Mouse (Mus musculus) ES-Bruce4 (cell line): ENCODE results near the gene Kif3a. TPM values are rescaled to one million over a fixed set of nuclear protein-coding genes. Genes with fewer than 3 reads are reported as not detected.

Experiments used
- H3K27ac ChIP-seq: 2 replicates; pipeline ENCODE4 v1.5.1; 2012; ENCODE audit warnings: low read length, inconsistent platforms; ENCODE audit not compliant: insufficient read depth
- H3K27me3 ChIP-seq: 2 replicates; pipeline ENCODE4 v1.6.1; 2012; ENCODE audit warnings: mild to moderate bottlenecking, low read length, inconsistent platforms; ENCODE audit not compliant: control insufficient read depth, poor library complexity, insufficient read depth, severe bottlenecking
- H3K36me3 ChIP-seq: 2 replicates; pipeline ENCODE4 v1.6.1; 2012; ENCODE audit warnings: inconsistent platforms, mild to moderate bottlenecking, low read length, moderate library complexity; ENCODE audit not compliant: control insufficient read depth, poor library complexity, insufficient read depth, severe bottlenecking
- H3K4me1 ChIP-seq: one replicate; pipeline ENCODE4 v1.8.1; 2011; ENCODE audit warnings: low read length; ENCODE audit not compliant: control insufficient read depth, insufficient read depth
- H3K4me3 ChIP-seq: 2 replicates; pipeline ENCODE4 v1.5.1; 2011; ENCODE audit warnings: low read depth, mild to moderate bottlenecking, low read length
- H3K9ac ChIP-seq: 2 replicates; pipeline ENCODE4 v1.6.1; 2012; ENCODE audit warnings: low read depth, mild to moderate bottlenecking, inconsistent platforms; ENCODE audit not compliant: poor library complexity, severe bottlenecking
- H3K9me3 ChIP-seq: replicated peaks from 2 replicates; pipeline ENCODE4 v1.6.1; 2012; ENCODE audit warnings: mild to moderate bottlenecking, low read length, inconsistent platforms; ENCODE audit not compliant: control insufficient read depth, poor library complexity, insufficient read depth, severe bottlenecking
- CTCF ChIP-seq: IDR thresholded peaks from one replicate; pipeline ENCODE4 v1.8.1; 2011; ENCODE audit warnings: low read depth, low read length
- EP300 ChIP-seq: IDR thresholded peaks from 2 replicates; pipeline ENCODE4 v1.6.1; 2011; ENCODE audit warnings: low read depth, low read length; ENCODE audit not compliant: insufficient read depth
- POLR2A ChIP-seq: IDR thresholded peaks from one replicate; pipeline ENCODE4 v1.8.1; 2011; ENCODE audit warnings: low read length; ENCODE audit not compliant: insufficient read depth
- polyA plus RNA-seq: library from polyadenylated mRNA; stranded (reverse); fragments of >200 nt; gene quantifications from 2 replicates; pipeline ENCODE4 v1.2.4, GENCODE M21; 2011; ENCODE audit warnings: low read depth; ENCODE audit not compliant: missing spikeins, insufficient read depth, insufficient read length

Kif3a gene
- polyA plus RNA-seq, 1 experiment = 28.9 TPM

GRCm38 (mm10) chr11:53580562-53580961 is 13.4 kb downstream of the Kif3a start:
- Histone ChIP-seq H3K4me1 (no peaks in the 10 kb centered on the region), H3K9me3 (peaks cover 31% of the 10 kb centered on the region), H3K4me3 (no peak overlapping the region), H3K27me3 (no peaks in the 10 kb centered on the region), H3K27ac (no peak overlapping the region), H3K9ac (no peak overlapping the region), H3K36me3 (peaks cover 5% of the 10 kb centered on the region)
- TF ChIP-seq POLR2A (no peak), EP300 (no peak), CTCF (no peak)

DNA sequence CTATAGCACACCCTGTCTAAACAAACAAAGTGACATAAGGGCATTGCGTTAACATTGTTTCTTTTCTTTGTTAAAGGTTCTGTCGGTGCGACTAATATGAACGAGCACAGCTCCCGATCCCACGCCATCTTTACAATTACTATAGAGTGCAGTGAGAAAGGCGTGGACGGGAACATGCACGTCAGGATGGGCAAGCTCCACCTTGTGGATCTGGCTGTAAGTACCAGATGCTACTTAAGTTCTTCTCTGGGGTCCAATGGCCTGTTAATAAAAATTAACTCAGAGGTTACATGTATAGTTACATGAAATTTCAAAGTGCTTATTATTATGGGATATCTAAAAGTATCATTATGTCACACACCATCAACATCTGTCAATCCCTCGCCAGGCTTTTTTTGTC is 16.0 kb downstream of the Kif3a start:
- TF ChIP-seq EP300 = no peak
- peak; percentile 29 for TF ChIP-seq CTCF
- Histone ChIP-seq H3K4me1 (no peaks in the 10 kb centered on the region), H3K27ac (no peak overlapping the region), H3K36me3 (peaks cover 5% of the 10 kb centered on the region), H3K4me3 (no peak overlapping the region), H3K9ac (no peak overlapping the region), H3K9me3 (peaks cover 24% of the 10 kb centered on the region), H3K27me3 (no peaks in the 10 kb centered on the region)

- no peak overlapping the region for H3K4me3 ChIP-seq
- H3K27me3 ChIP-seq = no peaks in the 10 kb centered on the region
- no peak overlapping the region for H3K27ac ChIP-seq
- peaks cover 10% of the 10 kb centered on the region for H3K9me3 ChIP-seq
- no peaks in the 10 kb centered on the region for H3K4me1 ChIP-seq
- H3K36me3 ChIP-seq = peaks cover 5% of the 10 kb centered on the region
- no peak overlapping the region for H3K9ac ChIP-seq
- no peak for TF ChIP-seq POLR2A
- no peak for TF ChIP-seq CTCF
- no peak for TF ChIP-seq EP300
Observed at GRCm38 (mm10) chr11:53584849-53585248, 17.7 kb downstream of the Kif3a start.

DNA sequence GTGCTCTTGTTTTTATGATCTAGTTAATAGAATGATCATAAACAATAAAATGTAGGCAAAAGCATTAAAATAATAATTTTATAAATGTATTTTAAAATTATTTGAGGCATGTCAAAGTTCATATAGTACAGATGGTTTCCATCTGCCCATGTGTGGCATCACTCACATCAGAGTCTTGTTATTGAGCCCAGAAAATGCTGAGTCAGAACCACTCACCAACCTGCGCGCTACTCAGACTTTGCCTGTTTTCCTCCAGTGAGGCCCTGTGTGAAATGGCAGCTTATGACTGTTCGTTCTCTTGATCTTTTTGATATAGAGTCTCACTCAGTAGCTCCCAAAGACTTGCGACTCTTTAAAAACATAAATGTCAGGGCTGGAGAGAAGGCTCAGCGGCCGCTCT is 18.3 kb downstream of the Kif3a start:
- Histone ChIP-seq H3K36me3 (peaks cover 3% of the 10 kb centered on the region), H3K27me3 (no peaks in the 10 kb centered on the region), H3K9me3 (peaks cover 5% of the 10 kb centered on the region), H3K4me1 (no peaks in the 10 kb centered on the region), H3K4me3 (no peak overlapping the region), H3K9ac (no peak overlapping the region), H3K27ac (no peak overlapping the region)
- TF ChIP-seq CTCF (no peak), EP300 (no peak), POLR2A (no peak)

GRCm38 (mm10) chr11:53588279-53588678 is 21.1 kb downstream of the Kif3a start:
- Histone ChIP-seq H3K4me1 (no peaks in the 10 kb centered on the region), H3K9ac (no peak overlapping the region), H3K27me3 (no peaks in the 10 kb centered on the region), H3K27ac (no peak overlapping the region), H3K36me3 (peaks cover 3% of the 10 kb centered on the region), H3K9me3 (no peaks in the 10 kb centered on the region), H3K4me3 (no peak overlapping the region)
- TF ChIP-seq POLR2A (no peak), CTCF (no peak), EP300 (no peak)

- TF ChIP-seq POLR2A (no peak), EP300 (0 out of 2 replicates have a peak, but pooled peaks have one; percentile 8), CTCF (peak; percentile 98)
- Histone ChIP-seq H3K27ac (no peak overlapping the region), H3K27me3 (no peaks in the 10 kb centered on the region), H3K4me1 (no peaks in the 10 kb centered on the region), H3K4me3 (no peak overlapping the region), H3K9me3 (no peaks in the 10 kb centered on the region), H3K9ac (no peak overlapping the region), H3K36me3 (no peaks in the 10 kb centered on the region)
Observed at GRCm38 (mm10) chr11:53590368-53590768, 23.2 kb downstream of the Kif3a start.
